11 mouse cellular contexts compared by ENCODE assay signal in genomic region chr3:157848503-157848902, GRCm38 (mm10).
DNase-seq lines count a peak whose midpoint lies in the region; ATAC-seq and TF ChIP-seq lines count a peak whose summit lies in the region.
"Had no signal": no experiment of that assay in that cellular context is flagged by ENCODE, and none has a peak within 500 bp of the region (broad histone marks: within the 10 kb centered on the region; RNA-seq: fewer than 3 reads in every experiment).

No protein-coding gene starts in this region.

- H3K9me3 ChIP-seq in heart, embryonic 13.5 days, result no peaks in the 10 kb centered on the region
- no peaks in the 10 kb centered on the region for H3K9me3 ChIP-seq in heart, embryonic 16.5 days (replicated peaks; ENCODE audit: control insufficient read depth, low read length)

- TF ChIP-seq CTCF in thymus, adult 2 months (IDR thresholded peaks at IDR 0.05; ENCODE audit: borderline replicate concordance, control insufficient read depth, extremely low read depth, insufficient read depth, low read length, poor library complexity), result no peak
- no peak for TF ChIP-seq CTCF in left cerebral cortex, adult 2 months (IDR thresholded peaks at IDR 0.05)

- H3K27me3 ChIP-seq in heart, embryonic 13.5 days (replicated peaks), result no peaks in the 10 kb centered on the region
- H3K27me3 ChIP-seq in heart, embryonic 16.5 days (ENCODE audit: control insufficient read depth, insufficient read depth, low read length), result no peaks in the 10 kb centered on the region
- H3K27me3 ChIP-seq in thymus, adult 2 months (ENCODE audit: control insufficient read depth, insufficient read depth, low read length), result no peaks in the 10 kb centered on the region

- H3K4me2 ChIP-seq in heart, embryonic 13.5 days, result peak overlapping the region; percentile 23; the same call in 1 of the 2 replicates
- no peak overlapping the region for H3K4me2 ChIP-seq in heart, embryonic 16.5 days (ENCODE audit: low read depth, low read length)
- H3K4me2 ChIP-seq: hindbrain, embryonic 14.5 days had no signal

- H3K36me3 ChIP-seq in heart, embryonic 13.5 days, result no peaks in the 10 kb centered on the region
- no peaks in the 10 kb centered on the region for H3K36me3 ChIP-seq in heart, embryonic 16.5 days (ENCODE audit: control insufficient read depth, insufficient read depth)
- H3K36me3 ChIP-seq in thymus, adult 2 months (ENCODE audit: control insufficient read depth, insufficient read depth, low read length), result no peaks in the 10 kb centered on the region

- WGBS in heart, embryonic 13.5 days, result 16% methylated on average over 2 of the region's 2 CpGs
- WGBS in heart, embryonic 16.5 days, result 11% methylated on average over 2 of the region's 2 CpGs
- 62% methylated on average over 2 of the region's 2 CpGs for WGBS in thymus, adult 2 months

- no peak for TF ChIP-seq POLR2A in thymus, adult 2 months (IDR thresholded peaks at IDR 0.05; ENCODE audit: control insufficient read depth, extremely low read depth, insufficient read depth, low read length, poor library complexity)

- H3K27ac ChIP-seq in heart, embryonic 13.5 days (replicated peaks), result peak overlapping the region; percentile 94
- no peak overlapping the region for H3K27ac ChIP-seq in heart, embryonic 16.5 days (ENCODE audit: low read length)
- H3K27ac ChIP-seq in thymus, adult 2 months (ENCODE audit: control insufficient read depth, insufficient read depth, low read length), result no peak overlapping the region
- H3K27ac ChIP-seq in left cerebral cortex, adult 2 months, result no peak overlapping the region
- H3K27ac ChIP-seq: hindbrain, embryonic 14.5 days had no signal

- no peak for DNase-seq in heart, adult 11 months
- DNase-seq in 416B (ENCODE audit: low read depth) (peak; percentile 5), MN1 (ENCODE audit: low spot score) (peak; percentile 38)
- DNase-seq in thymus, adult 2 months, result no peak
- DNase-seq in left cerebral cortex, adult 2 months (ENCODE audit: extremely low spot score in 1 of 2, low spot score in 2 of 2), result no peak
- DNase-seq: kidney, postnatal 14 days; lung, postnatal 10 days had no signal

- H3K4me3 ChIP-seq in heart, embryonic 13.5 days, result no peak overlapping the region
- no peak overlapping the region for H3K4me3 ChIP-seq in heart, embryonic 16.5 days (ENCODE audit: low read length)
- H3K4me3 ChIP-seq in thymus, adult 2 months (ENCODE audit: control insufficient read depth, insufficient read depth, low read length), result no peak overlapping the region
- H3K4me3 ChIP-seq in left cerebral cortex, adult 2 months, result no peak overlapping the region

- peak; percentile 37; the same call in 1 of the 2 replicates for ATAC-seq in heart, embryonic 13.5 days (ENCODE audit: extremely low read depth, insufficient number of reproducible peaks, low FRiP score, low TSS enrichment)
- ATAC-seq in heart, embryonic 16.5 days (replicated peaks; ENCODE audit: extremely low read depth, insufficient read depth, low FRiP score), result peak; percentile 84
- no peak for ATAC-seq in inflammation-experienced regulatory T-cells, adult 6 months

- intact Hi-C loops in left cerebral cortex, adult 2 months (cut with DNase I), result no loop called here

- peaks cover 33% of the 10 kb centered on the region for H3K4me1 ChIP-seq in heart, embryonic 13.5 days
- peaks cover 11% of the 10 kb centered on the region; the same call in 1 of the 2 replicates for H3K4me1 ChIP-seq in heart, embryonic 16.5 days (ENCODE audit: control insufficient read depth, insufficient read depth, low read length)
- no peaks in the 10 kb centered on the region for H3K4me1 ChIP-seq in thymus, adult 2 months (replicated peaks; ENCODE audit: control insufficient read depth, insufficient read depth, low read length)

- H3K9ac ChIP-seq in heart, embryonic 13.5 days, result no peak overlapping the region
- H3K9ac ChIP-seq in heart, embryonic 16.5 days (ENCODE audit: low read length), result no peak overlapping the region
- H3K9ac ChIP-seq: hindbrain, embryonic 14.5 days had no signal

Comparison
In these comparisons a context has a peak if more than half of its experiments do, and no peak if none do; other contexts are left out.
1. DNase-seq: peak in 416B (single experiment) and MN1 (single experiment); none in heart, adult 11 months (single experiment), thymus, adult 2 months (single experiment) and left cerebral cortex, adult 2 months (0 of 2).